Mouse (Mus musculus) kidney, postnatal 4 days (tissue): ENCODE results near the gene Nrap.

Source experiments
- DNase-seq, 2 experiments: peaks; one replicate each; pipeline ENCODE4 v3.0.0; 2021; ENCODE audit warnings: mixed read lengths in 2 of 2

The Nrap gene

DNA sequence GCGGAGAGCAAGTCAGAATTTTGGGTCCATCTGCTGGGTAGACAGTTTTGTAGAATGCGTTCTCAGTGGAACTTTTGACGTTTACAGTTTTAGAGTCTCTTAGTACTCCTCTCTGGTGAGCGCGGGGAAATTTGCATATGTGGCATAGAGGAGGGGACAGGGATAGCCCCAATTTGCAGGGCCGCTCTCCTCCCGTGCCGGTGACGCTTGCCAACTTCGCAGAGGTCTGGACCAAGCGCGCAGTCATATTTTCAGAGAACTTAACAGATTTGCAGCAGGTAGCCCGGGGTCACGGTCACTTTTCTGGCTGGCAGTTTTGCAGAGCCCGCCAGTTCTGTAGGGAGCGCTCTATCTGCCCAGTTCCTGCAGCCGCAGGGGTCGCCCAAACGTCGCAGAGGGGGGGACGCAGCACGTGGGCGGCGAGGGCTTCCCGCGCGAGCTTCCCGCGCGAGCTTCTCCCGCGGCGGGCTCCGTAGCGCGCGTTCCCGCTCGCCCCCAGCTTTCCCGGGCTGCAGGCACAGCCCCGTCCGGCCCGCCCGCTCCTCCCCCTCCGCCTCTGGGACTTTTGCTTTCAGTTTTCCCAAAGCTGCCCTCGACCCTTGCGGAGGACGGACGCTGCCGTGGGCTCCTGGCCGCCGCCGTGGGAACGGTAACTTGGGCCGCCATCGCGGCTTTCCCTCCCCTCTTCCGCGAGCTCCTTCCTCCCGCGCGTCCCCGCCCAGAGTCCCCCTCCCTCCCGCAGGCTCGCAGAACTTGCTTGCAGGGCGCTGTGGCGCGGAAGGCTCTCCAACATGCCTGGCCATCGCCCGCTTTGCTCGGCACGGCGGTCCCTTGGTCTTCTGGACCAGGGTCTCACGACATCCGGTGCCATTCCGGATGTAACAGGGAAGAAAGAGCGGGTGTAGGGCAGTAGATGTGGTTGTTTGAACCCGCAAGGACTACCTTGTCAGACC is 7.1 kb upstream of the Nrap start, which contains the start of gene Casp7:
Casp7 (plus strand) TSS at position 461 of the 953 bp plus-strand sequence.
- peak; percentile 81 to 88 for DNase-seq

DNA sequence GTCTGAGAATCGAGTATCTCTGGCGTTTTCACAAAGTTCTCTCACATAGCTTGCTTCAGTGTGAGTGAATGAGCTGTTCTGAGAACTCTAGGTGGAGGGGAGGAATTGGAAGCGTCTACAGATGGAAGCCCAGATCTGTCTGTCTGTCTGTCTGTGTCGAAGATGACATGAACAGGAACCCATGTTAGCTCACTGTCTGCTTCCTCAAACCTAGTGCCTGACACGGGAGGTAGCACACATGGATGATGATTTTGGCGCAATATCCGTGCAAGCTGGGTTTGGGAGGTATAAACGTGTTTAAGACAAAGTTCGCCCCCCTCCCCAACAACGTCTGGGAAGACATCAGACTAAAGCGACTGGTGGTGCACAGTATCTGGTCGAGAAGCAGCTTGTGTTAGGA is 6.4 kb upstream of the Nrap start:
- DNase-seq = no peak

- no peak for DNase-seq
Measured at GRCm38 (mm10) chr19:56395183-56395935, 5.5 kb upstream of the Nrap start.

GRCm38 (mm10) chr19:56393311-56393866 is 3.6 kb upstream of the Nrap start:
- DNase-seq = no peak

- DNase-seq = no peak
Measured at GRCm38 (mm10) chr19:56391307-56392046, 1.6 kb upstream of the Nrap start.

- DNase-seq = no peak
Measured at GRCm38 (mm10) chr19:56389176-56389575, 661 bp downstream of the Nrap start.

DNA sequence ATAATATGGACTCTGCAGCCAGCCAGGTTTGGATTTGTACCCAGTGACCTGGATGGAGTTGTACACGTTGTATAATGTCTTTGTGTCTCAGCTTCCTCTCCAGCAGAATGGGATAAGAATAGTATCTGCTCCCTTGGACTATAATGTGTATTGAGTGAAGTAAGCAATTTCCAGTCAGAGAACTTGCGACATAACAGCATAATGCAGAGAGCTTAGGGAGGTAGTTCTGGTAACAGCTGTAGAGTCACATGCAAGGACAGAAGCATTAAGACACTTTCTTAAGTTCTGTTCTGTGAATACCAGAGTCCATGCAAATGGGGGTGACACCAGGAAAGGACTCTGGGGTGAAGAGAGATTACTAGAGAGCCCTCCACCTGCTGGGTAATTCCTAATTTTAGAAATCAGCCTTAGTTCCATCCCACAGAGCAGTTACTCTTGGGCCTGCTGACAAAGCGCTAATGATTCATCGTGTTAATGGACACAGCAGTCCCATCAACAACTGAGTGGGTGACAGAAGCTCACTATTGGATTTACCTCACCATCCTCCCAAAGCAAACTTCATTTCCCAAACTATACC is 2.0 kb downstream of the Nrap start:
- no peak for DNase-seq

- DNase-seq = no peak
Measured at GRCm38 (mm10) chr19:56386095-56386494, 3.7 kb downstream of the Nrap start.

DNA sequence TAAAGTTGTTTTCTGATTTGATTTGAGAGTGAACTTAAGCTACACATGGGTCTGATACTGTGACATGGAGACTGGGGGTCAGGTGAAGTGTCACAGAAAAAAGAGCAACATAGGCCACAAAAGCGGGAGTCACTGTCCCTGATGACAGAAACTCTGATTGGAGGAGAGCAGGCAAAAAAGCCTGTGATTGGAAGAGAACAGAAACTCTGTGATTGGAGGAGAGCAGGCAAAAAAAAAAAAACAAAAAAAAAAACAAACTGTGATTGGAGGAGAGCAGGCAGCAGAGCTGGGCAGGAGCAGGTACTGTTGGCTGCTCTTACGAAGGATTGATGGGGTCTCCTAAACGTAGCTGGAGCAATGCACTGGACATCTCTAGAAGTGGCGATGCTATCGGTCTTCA is 4.3 kb downstream of the Nrap start:
- no peak for DNase-seq

GRCm38 (mm10) chr19:56381407-56381806 is 8.4 kb downstream of the Nrap start:
- DNase-seq = no peak

DNA sequence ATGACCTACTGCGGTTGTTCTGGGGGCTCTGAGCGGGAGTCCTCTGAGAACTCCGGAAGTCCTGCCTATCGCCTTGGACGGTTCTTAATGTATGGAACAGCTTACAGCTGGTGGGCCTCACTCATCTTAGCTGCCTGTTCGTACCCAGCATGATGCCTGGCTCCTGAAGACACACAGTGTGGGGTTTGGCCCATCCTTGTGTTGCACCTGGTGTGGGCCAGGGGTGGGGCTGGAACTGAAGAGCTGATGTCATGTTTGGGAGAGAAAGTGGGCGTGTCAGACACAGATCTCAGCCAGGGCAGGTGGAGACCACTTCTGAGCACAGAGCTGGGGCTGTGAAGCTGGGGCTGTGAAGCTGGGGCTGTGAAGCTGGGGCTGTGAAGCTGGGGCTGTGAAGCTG is 9.5 kb downstream of the Nrap start:
- DNase-seq = no peak

GRCm38 (mm10) chr19:56378554-56379172 is 11.2 kb downstream of the Nrap start:
- no peak for DNase-seq

DNA sequence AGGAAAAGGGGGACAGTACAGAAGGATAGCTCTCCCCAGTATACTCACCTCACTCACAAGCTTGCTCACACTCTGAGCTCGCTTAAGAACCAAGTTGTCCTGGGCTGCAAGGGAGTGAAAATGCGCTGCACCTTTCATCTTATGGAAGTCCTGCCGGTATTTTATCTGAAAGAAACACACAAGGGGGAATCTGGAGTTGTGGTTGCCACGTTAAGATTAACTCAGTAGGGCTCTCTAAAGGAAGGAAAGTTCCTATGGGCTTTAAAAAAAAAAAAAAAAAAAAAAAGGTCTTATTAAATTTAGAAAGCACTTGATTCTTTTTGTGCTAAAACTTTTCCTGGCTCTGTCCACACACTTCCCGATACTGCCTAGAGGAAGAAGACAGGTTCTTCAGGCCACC is 11.8 kb downstream of the Nrap start:
- DNase-seq = no peak

GRCm38 (mm10) chr19:56374011-56374410 is 15.8 kb downstream of the Nrap start:
- DNase-seq = no peak

GRCm38 (mm10) chr19:56373246-56373645 is 16.6 kb downstream of the Nrap start:
- no peak for DNase-seq

GRCm38 (mm10) chr19:56372226-56372625 is 17.6 kb downstream of the Nrap start:
- no peak for DNase-seq

DNA sequence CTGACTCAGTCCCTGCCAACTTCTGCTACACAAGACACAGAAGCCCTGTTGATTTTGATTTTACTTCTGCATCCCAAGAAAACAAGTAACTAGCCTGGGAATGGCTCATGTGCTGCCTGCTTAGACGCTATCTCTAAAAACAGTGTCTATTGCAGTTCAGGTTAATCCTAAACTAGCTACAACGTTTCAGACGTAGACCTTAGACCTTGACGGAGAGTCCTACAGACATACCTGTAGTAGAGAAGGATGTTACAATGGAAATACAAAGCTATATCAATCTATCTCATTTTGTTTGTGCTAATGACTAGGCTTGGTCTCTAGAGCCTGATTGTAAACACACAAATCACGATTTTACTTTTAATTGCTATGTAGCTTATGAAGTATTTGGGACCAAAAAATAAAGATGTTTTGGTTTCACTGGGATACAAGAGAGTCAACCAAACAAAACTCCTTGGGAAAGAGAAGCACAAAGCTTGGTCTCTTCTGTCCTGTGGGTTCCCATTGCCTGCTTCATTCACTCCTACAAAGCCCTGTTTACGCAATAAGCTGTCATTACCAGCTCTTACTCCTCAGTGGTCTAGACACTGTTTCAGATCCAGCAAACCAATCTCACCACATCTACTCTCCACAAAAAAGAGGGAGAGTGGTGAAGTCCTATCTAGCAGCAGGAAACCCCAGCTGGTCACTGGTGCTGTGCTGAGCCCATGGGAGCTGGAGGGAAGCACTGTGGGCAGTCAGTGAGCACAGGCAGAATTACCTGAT is 19.3 kb downstream of the Nrap start:
- no peak for DNase-seq

GRCm38 (mm10) chr19:56368912-56369311 is 20.9 kb downstream of the Nrap start:
- DNase-seq = no peak

DNA sequence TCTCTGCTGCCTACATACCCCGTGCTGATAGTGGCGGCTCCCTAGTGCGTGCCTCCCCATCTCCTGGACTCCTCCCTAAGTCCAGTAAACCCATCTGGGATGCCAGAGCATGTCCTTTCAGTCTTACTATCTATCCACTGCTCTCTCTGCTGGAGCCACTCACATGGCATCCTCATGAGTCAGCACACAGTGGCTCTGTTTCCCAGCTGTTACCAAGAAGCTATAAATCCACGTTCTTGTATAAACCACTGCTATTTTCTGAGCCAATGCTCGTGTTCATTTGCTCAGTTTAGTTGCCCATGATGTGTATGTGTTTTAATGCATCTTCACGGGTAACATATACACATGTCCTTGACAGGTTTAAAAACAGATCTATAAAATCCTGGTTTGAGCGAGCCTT is 22.1 kb downstream of the Nrap start:
- DNase-seq = no peak

DNA sequence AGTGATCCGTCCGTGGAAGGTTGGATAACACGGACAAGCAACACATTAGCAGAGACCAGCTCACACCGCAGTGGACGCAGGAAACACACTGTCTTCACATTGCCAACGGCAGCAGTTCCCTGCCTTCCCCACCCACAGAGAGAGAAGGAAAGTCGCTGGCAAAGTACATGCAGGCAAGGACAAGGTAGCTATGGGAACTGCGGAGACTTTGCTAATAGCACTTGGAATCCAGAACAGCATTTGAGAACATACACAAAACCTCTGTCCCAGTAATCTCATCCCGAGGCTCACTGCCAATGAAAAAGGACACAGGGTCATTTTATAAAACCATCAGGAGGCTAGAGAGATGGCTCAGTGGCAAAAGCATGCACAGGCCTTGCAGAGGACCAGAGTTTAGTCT is 23.2 kb downstream of the Nrap start:
- DNase-seq = no peak

GRCm38 (mm10) chr19:56366168-56366567 is 23.7 kb downstream of the Nrap start:
- DNase-seq = no peak
